Mouse (Mus musculus): ENCODE results near the gene Retreg3.

Retreg3 gene

DNA sequence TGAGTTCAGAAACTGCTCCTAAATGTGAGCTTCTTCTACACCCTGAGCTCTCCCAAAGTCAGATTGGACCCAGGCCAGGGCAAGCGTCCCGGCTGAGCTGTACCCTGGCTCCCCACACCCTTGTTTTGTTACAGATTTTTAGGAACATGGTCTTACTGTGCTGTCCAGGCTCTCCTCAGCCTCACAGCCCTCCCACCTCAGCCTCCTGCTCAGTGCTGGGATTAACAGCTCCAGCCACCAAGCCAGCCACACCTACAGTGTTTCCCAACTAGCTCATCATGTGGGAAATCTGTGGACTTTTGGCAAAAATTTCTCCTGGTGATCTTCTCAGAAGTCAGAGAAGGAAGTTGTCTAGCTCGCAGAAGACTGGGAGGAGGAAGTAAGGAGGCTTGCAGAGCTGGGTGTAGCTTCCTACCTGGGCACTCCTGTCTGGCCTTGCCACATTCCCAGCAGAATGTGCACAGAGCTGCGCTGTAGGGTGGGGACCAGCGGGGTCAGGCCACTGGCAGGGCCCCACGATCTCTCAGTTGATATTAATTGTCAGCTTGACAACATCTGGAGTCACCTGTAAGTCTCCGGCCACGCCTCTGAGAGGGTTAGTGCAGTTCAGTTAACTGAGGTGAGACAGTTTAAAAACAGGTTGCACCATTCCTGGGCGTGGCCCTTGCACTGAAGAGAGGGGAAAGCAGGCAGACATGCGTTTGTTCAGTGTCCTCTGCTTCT lies 66.8 kb downstream of the Retreg3 start:
- DNase-seq (ENCODE audit: low read depth), result no peak

DNA sequence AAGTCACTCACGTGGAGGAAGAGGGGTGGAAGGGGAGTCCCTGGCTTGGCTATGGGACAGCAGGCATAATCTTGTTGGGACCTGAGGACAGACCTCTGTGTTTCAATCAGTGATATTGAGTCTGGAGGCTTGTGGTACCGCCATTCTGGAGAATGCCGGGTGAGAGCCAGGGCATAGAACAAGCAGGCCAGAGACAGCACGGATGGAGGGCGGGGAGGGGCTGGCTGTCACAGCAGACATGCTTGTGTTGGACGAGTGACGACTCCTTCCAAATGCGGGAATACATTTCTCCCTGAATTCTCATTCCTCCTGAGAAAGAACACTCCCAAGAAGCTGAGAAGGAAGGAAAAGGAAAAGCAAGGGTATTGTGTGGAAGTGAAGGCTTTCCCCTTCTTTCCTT lies 68.1 kb downstream of the Retreg3 start:
- no peak for DNase-seq (ENCODE audit: low read depth)

- no peak for DNase-seq (ENCODE audit: low read depth)
Measured at GRCm38 (mm10) chr11:101051051-101051493, 68.6 kb downstream of the Retreg3 start.

DNA sequence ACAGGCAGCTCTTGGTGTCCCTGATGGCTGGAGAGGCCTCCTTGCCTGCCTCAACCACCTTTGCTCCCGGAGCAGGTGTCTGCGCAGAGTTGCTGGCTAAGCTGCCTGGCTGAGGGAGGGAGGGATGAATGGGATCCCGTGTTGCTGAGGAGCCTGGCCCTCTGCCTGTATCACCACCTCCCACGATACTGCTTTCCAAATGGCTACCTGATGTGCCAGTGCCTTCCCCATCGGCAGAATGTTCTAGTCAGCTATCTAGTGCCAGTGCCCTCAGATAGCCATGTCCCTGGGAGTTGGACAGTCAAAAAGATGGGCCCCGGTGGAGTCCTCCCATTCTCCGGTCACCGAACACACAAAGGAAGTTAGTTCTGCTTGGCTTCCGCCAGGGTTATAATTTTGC lies 69.3 kb downstream of the Retreg3 start:
- DNase-seq (ENCODE audit: low read depth), result no peak

GRCm38 (mm10) chr11:101047502-101047901 lies 72.2 kb downstream of the Retreg3 start:
- DNase-seq (ENCODE audit: low read depth), result no peak

- peak; percentile 52 for DNase-seq (ENCODE audit: low read depth)
Measured at GRCm38 (mm10) chr11:101046440-101046839, 73.3 kb downstream of the Retreg3 start.

Measured in induced T-regulatory cell, adult 2 months (primary cell).